Mouse (Mus musculus): ENCODE data around the gene Ppdpf.

GRCm38 (mm10) chr2:181205678-181206077 lies 18.6 kb downstream of the Ppdpf start:
- TF ChIP-seq CTCF (IDR thresholded peaks at IDR 0.05; ENCODE audit: extremely low read depth, insufficient read length, insufficient replicate concordance, low read depth, low read length) (no peak), POLR2A (IDR thresholded peaks at IDR 0.05; ENCODE audit: low read depth, low read length) (no peak)

Measured in small intestine, adult 2 months (tissue).